Mouse (Mus musculus) embryo, embryonic 11.5 days (tissue): ENCODE results near the gene Wfikkn2.

ENCODE experiments used
- DNase-seq: peaks from one replicate; pipeline ENCODE4 v3.0.0-alpha.2; 2012; ENCODE audit warnings: low read depth, low spot score

Wfikkn2 gene

DNA sequence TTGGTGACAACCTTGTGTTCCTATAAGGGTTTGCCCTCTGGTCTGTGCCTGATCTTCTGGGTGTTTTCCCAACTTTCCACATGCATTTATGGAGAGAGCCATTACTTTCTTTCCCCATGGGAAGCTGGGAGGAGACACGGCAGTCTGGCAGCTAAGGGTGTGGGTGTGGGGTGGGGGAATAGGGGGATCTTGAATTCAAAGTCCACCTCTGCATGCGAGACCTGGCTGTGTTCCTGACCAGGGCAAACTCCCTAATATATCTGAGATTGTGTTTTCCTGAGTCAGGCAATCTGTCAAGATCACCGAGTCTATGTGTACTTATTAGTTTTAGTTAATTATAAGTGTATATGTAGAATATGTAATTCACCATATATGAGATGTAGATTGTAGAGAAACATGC is 49.5 kb downstream of the Wfikkn2 start:
- no peak for DNase-seq

DNA sequence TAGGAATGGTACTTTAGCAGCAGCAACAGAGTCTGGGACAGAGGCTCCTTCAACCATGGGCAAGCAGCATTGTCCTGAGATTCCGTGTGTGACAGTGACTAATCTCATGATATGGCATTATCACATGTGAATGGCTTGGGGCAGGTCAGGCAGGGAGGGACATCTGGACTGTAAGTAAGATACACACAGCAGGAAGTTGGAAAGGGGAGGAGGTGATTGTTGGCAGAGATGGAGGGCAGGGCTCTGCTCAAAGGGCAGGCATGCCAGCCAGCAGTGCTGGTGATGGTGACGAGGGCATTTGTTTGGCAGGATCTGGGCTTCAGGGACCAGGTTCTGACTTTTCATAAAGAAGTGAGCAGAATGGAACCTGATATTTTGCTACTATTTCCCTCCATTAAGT is 52.7 kb downstream of the Wfikkn2 start:
- no peak for DNase-seq

DNA sequence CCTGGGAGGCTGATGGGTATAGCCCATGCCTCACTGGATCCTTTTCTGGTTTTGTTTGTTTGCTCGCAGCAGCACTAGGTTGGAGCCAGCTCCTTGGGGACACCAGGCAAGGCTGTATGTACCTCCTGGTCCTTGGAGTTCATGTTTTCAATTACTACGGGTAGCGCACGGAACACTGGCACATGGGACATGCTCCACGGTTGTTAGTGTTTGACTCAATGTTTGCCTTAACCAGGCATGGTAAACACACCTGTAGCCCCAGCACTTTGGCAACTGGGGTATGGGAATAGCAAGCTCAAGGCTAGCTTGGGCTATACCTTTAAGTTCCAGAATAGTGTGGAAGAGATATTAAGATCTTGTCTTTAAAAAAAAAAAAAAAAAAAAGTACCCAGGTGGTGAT is 55.1 kb downstream of the Wfikkn2 start:
- DNase-seq: no peak

DNA sequence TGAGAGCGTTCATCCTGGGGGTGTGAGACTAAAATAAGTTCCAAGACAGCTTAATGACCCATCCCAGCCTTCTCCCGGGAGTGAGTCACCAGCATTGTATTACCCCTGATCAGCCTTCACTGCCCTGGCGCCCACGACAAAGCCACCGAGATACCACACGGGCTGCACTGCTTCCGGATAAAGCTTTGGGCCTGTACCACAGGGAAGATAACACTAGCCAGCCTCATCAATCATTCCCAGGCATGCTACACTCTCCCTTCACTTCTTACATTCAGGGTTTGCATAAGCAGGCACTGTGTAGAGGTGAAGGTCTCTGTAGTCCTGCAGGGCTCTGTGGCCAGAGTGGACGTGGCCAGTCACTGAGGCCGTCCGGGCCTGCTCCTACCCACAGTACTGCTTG is 56.2 kb downstream of the Wfikkn2 start:
- DNase-seq: no peak
